Mouse (Mus musculus): ENCODE measurements around the gene Dnpep. TPM values are rescaled to one million over a fixed set of nuclear protein-coding genes. Genes with fewer than 3 reads are reported as not detected.

Dnpep gene
- total and polyA plus RNA-seq, 3 experiments: 35.9 to 59.3 TPM; not detected in 1

DNA sequence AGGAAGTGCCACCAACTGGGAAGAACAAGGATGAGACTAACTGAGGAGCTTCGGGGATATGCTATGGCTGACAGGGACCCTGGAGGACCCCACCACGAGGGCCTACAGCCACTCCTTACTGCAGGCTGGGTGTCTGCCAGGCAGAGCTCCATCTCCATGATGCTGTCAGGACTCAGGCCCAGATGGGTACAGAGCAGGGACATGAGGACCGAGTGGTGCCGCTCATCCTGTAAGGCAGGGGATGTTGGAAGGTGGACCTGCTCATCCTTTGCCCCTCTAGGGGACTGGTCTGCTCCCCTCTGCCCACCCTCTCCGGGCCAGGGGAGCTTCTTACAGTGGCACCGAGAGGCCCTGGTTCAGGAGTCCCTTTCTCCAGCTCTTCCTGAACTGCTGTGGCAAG is 2.8 kb downstream of the Dnpep start:
- H3K9me3 ChIP-seq (replicated peaks; ENCODE audit: insufficient read depth, low read length): no peaks in the 10 kb centered on the region
- no peak for DNase-seq (ENCODE audit: low read depth, low spot score)
- H3K9ac ChIP-seq (ENCODE audit: control insufficient read depth, low read depth, low read length, poor library complexity, severe bottlenecking): no peak overlapping the region
- TF ChIP-seq RCOR1 (IDR thresholded peaks at IDR 0.05; ENCODE audit: low read depth, low read length) (no peak), ETS1 (IDR thresholded peaks at IDR 0.05; ENCODE audit: low read depth, low read length) (no peak), NELFE (IDR thresholded peaks at IDR 0.05; ENCODE audit: low read depth, low read length) (no peak), ZMIZ1 (IDR thresholded peaks at IDR 0.05; ENCODE audit: low read depth, low read length) (no peak), UBTF (IDR thresholded peaks at IDR 0.05; ENCODE audit: borderline replicate concordance, insufficient read depth, low read depth, low read length) (no peak), TCF12 (IDR thresholded peaks at IDR 0.05; ENCODE audit: low read depth, low read length) (no peak), ZKSCAN1 (IDR thresholded peaks at IDR 0.05; ENCODE audit: low read depth, low read length) (no peak), MAZ (IDR thresholded peaks at IDR 0.05; ENCODE audit: low read depth, low read length) (no peak)
- no peaks in the 10 kb centered on the region for H3K79me2 ChIP-seq (ENCODE audit: control insufficient read depth, insufficient read depth, low read length, poor library complexity)
- no peak overlapping the region for H3K27ac ChIP-seq (ENCODE audit: control insufficient read depth, low read depth, low read length)
- no peaks in the 10 kb centered on the region for H3K27me3 ChIP-seq (ENCODE audit: control insufficient read depth in 1 of 2, insufficient read depth in 2 of 2, low read length in 2 of 2)
- no peak overlapping the region for H3K4me3 ChIP-seq (ENCODE audit: control insufficient read depth in 1 of 2, insufficient read depth in 1 of 2, low read depth in 2 of 2, low read length in 2 of 2)
- H3K36me3 ChIP-seq (ENCODE audit: control insufficient read depth in 1 of 2, insufficient read depth in 2 of 2, low read length in 2 of 2): no peaks in the 10 kb centered on the region; a peak in 2 of 4 replicates
- H3K4me1 ChIP-seq (ENCODE audit: control insufficient read depth in 1 of 2, insufficient read depth in 2 of 2, low read length in 2 of 2): peaks cover 3 to 4% of the 10 kb centered on the region in 2 experiments; a peak in 2 of 4 replicates

DNA sequence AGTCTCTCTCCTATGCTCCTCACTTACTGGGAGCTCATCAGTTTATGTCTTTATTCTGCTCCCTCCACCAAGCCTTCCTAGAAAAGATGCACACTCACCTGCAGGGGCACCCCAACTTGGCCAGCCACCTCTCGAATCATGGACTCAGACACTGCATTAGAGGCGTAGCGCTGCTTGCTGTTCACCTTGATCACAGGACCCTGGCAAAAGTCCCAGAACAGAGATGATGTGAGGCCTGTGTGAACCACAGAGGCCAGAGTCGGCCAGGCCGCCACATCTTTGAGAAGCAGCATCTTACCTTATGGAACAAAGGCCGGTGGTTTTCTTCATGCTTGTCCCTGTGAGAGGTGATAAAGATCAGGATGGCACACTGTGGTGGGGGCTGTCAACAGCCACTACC is 6.1 kb downstream of the Dnpep start:
- H3K27me3 ChIP-seq (ENCODE audit: control insufficient read depth in 1 of 2, insufficient read depth in 2 of 2, low read length in 2 of 2): no peaks in the 10 kb centered on the region
- H3K36me3 ChIP-seq (ENCODE audit: control insufficient read depth in 1 of 2, insufficient read depth in 2 of 2, low read length in 2 of 2): peaks cover 0 to 2% of the 10 kb centered on the region in 2 experiments; a peak in 1 of 4 replicates
- TF ChIP-seq RAD21 (IDR thresholded peaks at IDR 0.05; ENCODE audit: low read depth, low read length): no peak
- TF ChIP-seq MAX (IDR thresholded peaks at IDR 0.05; ENCODE audit: low read length): no peak
- no peak for TF ChIP-seq RCOR1 (IDR thresholded peaks at IDR 0.05; ENCODE audit: low read depth, low read length)
- TF ChIP-seq TBP (IDR thresholded peaks at IDR 0.05; ENCODE audit: low read depth, low read length): no peak
- TF ChIP-seq UBTF (IDR thresholded peaks at IDR 0.05; ENCODE audit: borderline replicate concordance, insufficient read depth, low read depth, low read length): no peak
- TF ChIP-seq POLR2A (IDR thresholded peaks at IDR 0.05; ENCODE audit: control insufficient read depth in 1 of 2, insufficient read depth in 1 of 2, low read depth in 1 of 2, low read length in 2 of 2, poor library complexity in 1 of 2): no peak
- TF ChIP-seq E2F4 (IDR thresholded peaks at IDR 0.05; ENCODE audit: borderline replicate concordance, low read depth, low read length): no peak
- TF ChIP-seq ELF1 (IDR thresholded peaks at IDR 0.05; ENCODE audit: low read depth, low read length): no peak
- TF ChIP-seq MYC (IDR thresholded peaks at IDR 0.05; ENCODE audit: low read depth, low read length): no peak
- TF ChIP-seq NRF1 (IDR thresholded peaks at IDR 0.05; ENCODE audit: insufficient read depth, low read depth, low read length, poor library complexity, severe bottlenecking): no peak
- no peak for TF ChIP-seq MAFK (IDR thresholded peaks at IDR 0.05; ENCODE audit: borderline replicate concordance, low read depth, low read length)
- no peak for TF ChIP-seq ZC3H11A (IDR thresholded peaks at IDR 0.05; ENCODE audit: low read depth, low read length)
- no peak for TF ChIP-seq HCFC1 (IDR thresholded peaks at IDR 0.05; ENCODE audit: low read depth, low read length)
- no peaks in the 10 kb centered on the region for H3K79me2 ChIP-seq (ENCODE audit: control insufficient read depth, insufficient read depth, low read length, poor library complexity)
- no peaks in the 10 kb centered on the region for H3K4me1 ChIP-seq (ENCODE audit: control insufficient read depth in 1 of 2, insufficient read depth in 2 of 2, low read length in 2 of 2)
- H3K4me3 ChIP-seq (ENCODE audit: control insufficient read depth in 1 of 2, insufficient read depth in 1 of 2, low read depth in 2 of 2, low read length in 2 of 2): no peak overlapping the region
- H3K27ac ChIP-seq (ENCODE audit: control insufficient read depth, low read depth, low read length): no peak overlapping the region
- no peak for DNase-seq (ENCODE audit: low read depth, low spot score)
- H3K9ac ChIP-seq (ENCODE audit: control insufficient read depth, low read depth, low read length, poor library complexity, severe bottlenecking): no peak overlapping the region
- H3K9me3 ChIP-seq (replicated peaks; ENCODE audit: insufficient read depth, low read length): no peaks in the 10 kb centered on the region

Measured in MEL (cell line).